Comparison of ENCODE assay signal across 14 mouse cellular contexts in genomic region chr3:142440191-142440590, GRCm38 (mm10). TPM values are rescaled to one million over a fixed set of nuclear protein-coding genes. Genes with fewer than 3 reads are reported as not detected.
DNase-seq lines count a peak whose midpoint lies in the region; ATAC-seq and TF ChIP-seq lines count a peak whose summit lies in the region.
"Had no signal": no experiment of that assay in that cellular context is flagged by ENCODE, and none has a peak within 500 bp of the region (broad histone marks: within the 10 kb centered on the region; RNA-seq: fewer than 3 reads in every experiment).

No protein-coding gene starts in this region.

- intact Hi-C loops in gastrocnemius, postnatal 36 days (cut with DNase I) = loop anchor here (5.0 kb wide), 1 partner anchor 68 kb away; no protein-coding TSS in a partner anchor

- H3K9ac ChIP-seq in limb, embryonic 14.5 days (ENCODE audit: low read depth, low read length, severe bottlenecking) = no peak overlapping the region

- H3K4me1 ChIP-seq in limb, embryonic 14.5 days (ENCODE audit: control insufficient read depth, insufficient read depth, low read length) = 0 out of 2 replicates have a peak, but pooled peaks cover 4% of the 10 kb centered on the region
- H3K4me1 ChIP-seq in limb, embryonic 10.5 days = peaks cover 31% of the 10 kb centered on the region

- 46% methylated on average over 4 of the region's 4 CpGs for WGBS in limb, embryonic 14.5 days
- 79% methylated on average over 4 of the region's 4 CpGs for WGBS in limb, embryonic 10.5 days

- H3K9me3 ChIP-seq in limb, embryonic 14.5 days (ENCODE audit: control insufficient read depth, low read length) = no peaks in the 10 kb centered on the region
- H3K9me3 ChIP-seq in limb, embryonic 10.5 days (replicated peaks) = no peaks in the 10 kb centered on the region
- H3K9me3 ChIP-seq: G1E; hindbrain, embryonic 10.5 days; midbrain, embryonic 10.5 days had no signal

- H3K4me3 ChIP-seq in limb, embryonic 14.5 days (replicated peaks; ENCODE audit: low read length) = no peak overlapping the region
- no peak overlapping the region for H3K4me3 ChIP-seq in limb, embryonic 10.5 days
- H3K4me3 ChIP-seq: hindbrain, embryonic 10.5 days; midbrain, embryonic 10.5 days had no signal

- DNase-seq in gastrocnemius, adult 18-20 months (ENCODE audit: low spot score) = peak; percentile 48
- DNase-seq in gastrocnemius, postnatal 36 days = no peak
- DNase-seq in limb, embryonic 14.5 days (ENCODE audit: low spot score) = peak; percentile 38
- DNase-seq in limb, embryonic 10.5 days (ENCODE audit: low spot score) = no peak
- DNase-seq in heart, adult 8-10 months (ENCODE audit: low spot score) = peak; percentile 54
- DNase-seq in heart, postnatal 4 days = peak; percentile 24
- no peak for DNase-seq in thymus, postnatal 14 days
- no peak for DNase-seq in testis, postnatal 10 days (ENCODE audit: low spot score)
- DNase-seq: B cell, adult 2 months; cerebellum, adult 8-10 months had no signal

- no peak overlapping the region for H3K4me2 ChIP-seq in limb, embryonic 14.5 days (replicated peaks; ENCODE audit: low read depth, low read length, severe bottlenecking)

- TF ChIP-seq POLR2A in limb, embryonic 14.5 days (IDR thresholded peaks at IDR 0.05; ENCODE audit: borderline replicate concordance, extremely low read depth, insufficient read depth, insufficient read length) = no peak

- 0 out of 2 replicates have a peak, but pooled peaks have one; percentile 8 for ATAC-seq in limb, embryonic 14.5 days (ENCODE audit: low FRiP score, low read depth)

- H3K27ac ChIP-seq in limb, embryonic 14.5 days (replicated peaks; ENCODE audit: low read depth, low read length) = no peak overlapping the region
- H3K27ac ChIP-seq in limb, embryonic 10.5 days = no peak overlapping the region

- peaks cover 3% of the 10 kb centered on the region; the same call in 1 of the 2 replicates for H3K27me3 ChIP-seq in limb, embryonic 14.5 days (ENCODE audit: control insufficient read depth, insufficient read depth, low read length)
- peaks cover 6% of the 10 kb centered on the region for H3K27me3 ChIP-seq in limb, embryonic 10.5 days (ENCODE audit: low read depth, poor library complexity, severe bottlenecking)

- H3K36me3 ChIP-seq in limb, embryonic 14.5 days (ENCODE audit: control insufficient read depth, insufficient read depth, low read length) = no peaks in the 10 kb centered on the region
- H3K36me3 ChIP-seq in limb, embryonic 10.5 days = no peaks in the 10 kb centered on the region
- H3K36me3 ChIP-seq: G1E; hindbrain, embryonic 10.5 days; midbrain, embryonic 10.5 days had no signal

RNA-seq across cellular contexts. Expression of gene Pdlim5, which starts 44.7 kb away (rescaled TPM):
- total RNA-seq in gastrocnemius, adult 18-20 months (2021) = 100 to 1,000 TPM; 496 to 567 TPM
- total RNA-seq in gastrocnemius, postnatal 36 days (2021) = 100 to 1,000 TPM; 512 to 573 TPM
- 36.6 and 37.9 TPM in 2 replicates for polyA plus RNA-seq in limb, embryonic 14.5 days (2012; rRNA removed)
- polyA plus RNA-seq in limb, embryonic 14.5 days (2014; fragmentation: Nextera tagmentation; extraction: Ambion mirVana) = 34.2 and 37.9 TPM in 2 replicates
- polyA plus RNA-seq in limb, embryonic 10.5 days (2016; fragmentation: Nextera tagmentation; extraction: Ambion mirVana) = 11.9 and 14.1 TPM in 2 replicates
- total RNA-seq in heart, adult 8-10 months (2022) = 100 to 1,000 TPM; 698 to 745 (median 734) TPM
- 100 to 1,000 TPM; 480 to 524 TPM for total RNA-seq in heart, postnatal 4 days (2021)

RNA-seq across cellular contexts. Expression of gene Gbp5, which starts 53.6 kb away (rescaled TPM):
- 1 to 10 TPM in 1 of 2 experiments, under 1 TPM in 1; 0.98 to 3.9 TPM for total RNA-seq in gastrocnemius, adult 18-20 months (2021)
- 1 to 10 TPM; 1.9 to 3.6 TPM for total RNA-seq in gastrocnemius, postnatal 36 days (2021)
- 0.14 and 0.16 TPM in 2 replicates for polyA plus RNA-seq in limb, embryonic 14.5 days (2012; rRNA removed)
- 0.06 and 0.11 TPM in 2 replicates for polyA plus RNA-seq in limb, embryonic 14.5 days (2014; fragmentation: Nextera tagmentation; extraction: Ambion mirVana)
- polyA plus RNA-seq in limb, embryonic 10.5 days (2016; fragmentation: Nextera tagmentation; extraction: Ambion mirVana) = 0.04 TPM in 1 of 2 replicates, not detected in the other
- total RNA-seq in heart, adult 8-10 months (2022) = 1 to 10 TPM; 6.6 to 8.4 (median 7.6) TPM
- total RNA-seq in heart, postnatal 4 days (2021) = 1 to 10 TPM; 2.5 to 3.2 TPM
- polyA plus RNA-seq: G1E; limb, embryonic 11.5 days; midbrain, embryonic 10.5 days had no signal

Comparison
In these comparisons a context has a peak if more than half of its experiments do, and no peak if none do; other contexts are left out.
1. DNase-seq: peak in gastrocnemius, adult 18-20 months (single experiment), limb, embryonic 14.5 days (single experiment), heart, adult 8-10 months (single experiment) and heart, postnatal 4 days (single experiment); none in gastrocnemius, postnatal 36 days (0 of 2), limb, embryonic 10.5 days (single experiment), thymus, postnatal 14 days (single experiment) and testis, postnatal 10 days (single experiment).